Mouse (Mus musculus) stomach, embryonic 15.5 days (tissue): ENCODE measurements around the gene Aldh3b1. TPM values are rescaled to one million over a fixed set of nuclear protein-coding genes. Genes with fewer than 3 reads are reported as not detected.
"Not testable (repeated sequence)": the region's sequence is repeated elsewhere in the genome, so short reads cannot be mapped to it uniquely, and the experiment has no call there.

Experiments used
- ATAC-seq: fragments of 200-750 bp; cut with Nextera tagmentation; 2 replicates; pipeline ENCODE4 v1.8.0; 2017; ENCODE audit warnings: low read depth, moderate number of reproducible peaks, moderate TSS enrichment; ENCODE audit not compliant: insufficient read depth, low FRiP score
- H3K27ac ChIP-seq: fragments of 300-500 bp; sonication (generic); 2 replicates; pipeline ENCODE4 v1.5.1; 2015; ENCODE audit warnings: mild to moderate bottlenecking, inconsistent platforms
- H3K27me3 ChIP-seq: fragments of 300-500 bp; sonication (generic); replicated peaks from 2 replicates; pipeline ENCODE4 v1.6.1; 2015; ENCODE audit warnings: inconsistent platforms
- H3K36me3 ChIP-seq: fragments of 300-500 bp; sonication (generic); 2 replicates; pipeline ENCODE4 v1.6.1; 2015; ENCODE audit warnings: inconsistent platforms
- H3K4me1 ChIP-seq: fragments of 300-500 bp; sonication (generic); 2 replicates; pipeline ENCODE4 v1.6.1; 2015; ENCODE audit warnings: inconsistent platforms
- H3K4me2 ChIP-seq: fragments of 300-500 bp; sonication (generic); 2 replicates; pipeline ENCODE4 v1.6.1; 2015; ENCODE audit warnings: mild to moderate bottlenecking, inconsistent platforms
- H3K4me3 ChIP-seq: fragments of 300-500 bp; sonication (generic); replicated peaks from 2 replicates; pipeline ENCODE4 v1.5.1; 2015; ENCODE audit warnings: inconsistent platforms
- H3K9ac ChIP-seq: fragments of 300-500 bp; sonication (generic); 2 replicates; pipeline ENCODE4 v1.6.1; 2015; ENCODE audit warnings: inconsistent platforms
- H3K9me3 ChIP-seq: fragments of 300-500 bp; sonication (generic); 2 replicates; pipeline ENCODE4 v1.6.1; 2016; ENCODE audit warnings: inconsistent platforms
- WGBS: fragments of 180-500 bp; shearing (Covaris S2); methylation state at CpG from one replicate; pipeline ENCODE4 v1.1.7; 2015; 5-methylcytosine and 5-hydroxymethylcytosine counted together
- polyA plus RNA-seq: library from polyadenylated mRNA; unstranded; fragments of >200 nt; fragmentation: Nextera tagmentation; extraction: Ambion mirVana; gene quantifications from 2 replicates; pipeline ENCODE4 v1.2.1, GENCODE M21; 2015

Gene Aldh3b1
- 3.6 and 4.2 TPM in 2 replicates for polyA plus RNA-seq

GRCm38 (mm10) chr19:3929211-3929941, at the start of gene Aldh3b1:
Gene Aldh3b1, minus strand, starts transcription at chr19:3929808.
- peak; percentile 60 for ATAC-seq
- H3K4me3 ChIP-seq, result no peak within 1 kb of the TSS
- H3K27ac ChIP-seq, result peak within 1 kb of the TSS; percentile 73
- no peak within 1 kb of the TSS for H3K9ac ChIP-seq
- WGBS, result 28% methylated on average over 12 of the region's 12 CpGs
- H3K9me3 ChIP-seq, result no peaks in the 10 kb centered on the region
- H3K4me1 ChIP-seq, result peaks cover 20% of the 10 kb centered on the region
- peak within 1 kb of the TSS; percentile 25; the same call in 1 of the 2 replicates for H3K4me2 ChIP-seq
- H3K27me3 ChIP-seq, result no peaks in the 10 kb centered on the region
- no peaks in the 10 kb centered on the region for H3K36me3 ChIP-seq

GRCm38 (mm10) chr19:3975866-3976265, 46.3 kb upstream of the Aldh3b1 start:
- Histone ChIP-seq H3K9ac (no peak overlapping the region), H3K9me3 (no peaks in the 10 kb centered on the region), H3K27me3 (no peaks in the 10 kb centered on the region), H3K4me1 (no peaks in the 10 kb centered on the region; the same call in 1 of the 2 replicates), H3K36me3 (no peaks in the 10 kb centered on the region), H3K4me3 (no peak overlapping the region), H3K27ac (no peak overlapping the region), H3K4me2 (no peak overlapping the region)
- 55% methylated on average over 2 of the region's 2 CpGs for WGBS
- no peak for ATAC-seq

GRCm38 (mm10) chr19:3974608-3975007, 45.0 kb upstream of the Aldh3b1 start:
- not testable (repeated sequence) for H3K27me3 ChIP-seq, H3K4me1 ChIP-seq, H3K9ac ChIP-seq, H3K4me2 ChIP-seq, H3K27ac ChIP-seq, H3K9me3 ChIP-seq, ATAC-seq, H3K36me3 ChIP-seq, H3K4me3 ChIP-seq
- 86% methylated on average over 6 of the region's 6 CpGs for WGBS

GRCm38 (mm10) chr19:3972229-3972628, 42.6 kb upstream of the Aldh3b1 start, which contains the start of gene Aldh3b2:
Gene Aldh3b2, plus strand, starts transcription at chr19:3972328.
- Histone ChIP-seq H3K4me3 (0 out of 2 replicates have a peak within 1 kb of the TSS, but pooled peaks have one; percentile 2), H3K4me2 (0 out of 2 replicates have a peak within 1 kb of the TSS, but pooled peaks have one; percentile 3), H3K27me3 (no peaks in the 10 kb centered on the region), H3K4me1 (no peaks in the 10 kb centered on the region; the same call in 1 of the 2 replicates), H3K9me3 (no peaks in the 10 kb centered on the region), H3K27ac (peak within 1 kb of the TSS; percentile 51; the same call in 1 of the 2 replicates), H3K36me3 (no peaks in the 10 kb centered on the region), H3K9ac (no peak within 1 kb of the TSS)
- peak; percentile 74; the same call in 1 of the 2 replicates for ATAC-seq
- WGBS, result 22% methylated on average over 9 of the region's 9 CpGs

GRCm38 (mm10) chr19:3967258-3967657, 37.6 kb upstream of the Aldh3b1 start:
- WGBS, result 49% methylated on average over 3 of the region's 3 CpGs
- no peaks in the 10 kb centered on the region for H3K27me3 ChIP-seq
- no peak overlapping the region for H3K4me3 ChIP-seq
- no peak overlapping the region for H3K27ac ChIP-seq
- no peaks in the 10 kb centered on the region for H3K9me3 ChIP-seq
- no peaks in the 10 kb centered on the region; the same call in 1 of the 2 replicates for H3K4me1 ChIP-seq
- H3K4me2 ChIP-seq, result no peak overlapping the region
- no peak overlapping the region for H3K9ac ChIP-seq
- no peak for ATAC-seq
- no peaks in the 10 kb centered on the region for H3K36me3 ChIP-seq

- no peak for ATAC-seq
- Histone ChIP-seq H3K36me3 (no peaks in the 10 kb centered on the region), H3K27ac (no peak overlapping the region), H3K4me3 (no peak overlapping the region), H3K4me1 (no peaks in the 10 kb centered on the region; the same call in 1 of the 2 replicates), H3K9me3 (no peaks in the 10 kb centered on the region), H3K9ac (no peak overlapping the region), H3K4me2 (no peak overlapping the region), H3K27me3 (no peaks in the 10 kb centered on the region)
- WGBS, result 65% methylated on average over 11 of the region's 11 CpGs
Observed at GRCm38 (mm10) chr19:3966330-3967075, 36.9 kb upstream of the Aldh3b1 start.

GRCm38 (mm10) chr19:3964030-3964429, 34.4 kb upstream of the Aldh3b1 start:
- Histone ChIP-seq H3K4me1 (no peaks in the 10 kb centered on the region), H3K36me3 (no peaks in the 10 kb centered on the region), H3K9me3 (no peaks in the 10 kb centered on the region), H3K9ac (no peak overlapping the region), H3K4me3 (no peak overlapping the region), H3K27ac (no peak overlapping the region), H3K4me2 (no peak overlapping the region), H3K27me3 (no peaks in the 10 kb centered on the region)
- 73% methylated on average over 4 of the region's 4 CpGs for WGBS
- ATAC-seq, result no peak

- Histone ChIP-seq H3K4me2 (no peak overlapping the region), H3K36me3 (no peaks in the 10 kb centered on the region), H3K9ac (no peak overlapping the region), H3K4me3 (no peak overlapping the region), H3K27me3 (no peaks in the 10 kb centered on the region), H3K9me3 (no peaks in the 10 kb centered on the region), H3K4me1 (no peaks in the 10 kb centered on the region), H3K27ac (no peak overlapping the region)
- 16% methylated on average over 2 of the region's 2 CpGs for WGBS
- ATAC-seq, result no peak
Observed at GRCm38 (mm10) chr19:3962469-3962868, 32.9 kb upstream of the Aldh3b1 start.

GRCm38 (mm10) chr19:3961805-3962204, 32.2 kb upstream of the Aldh3b1 start:
- not testable (repeated sequence) for H3K36me3 ChIP-seq, H3K9me3 ChIP-seq, ATAC-seq, H3K4me1 ChIP-seq, H3K27ac ChIP-seq, H3K4me3 ChIP-seq, H3K27me3 ChIP-seq, H3K4me2 ChIP-seq, H3K9ac ChIP-seq
- 85% methylated on average over 6 of the region's 6 CpGs for WGBS

- WGBS, result 80% methylated on average over 5 of the region's 5 CpGs
- Histone ChIP-seq H3K4me1 (no peaks in the 10 kb centered on the region), H3K9me3 (no peaks in the 10 kb centered on the region), H3K27ac (no peak overlapping the region), H3K4me2 (no peak overlapping the region), H3K36me3 (no peaks in the 10 kb centered on the region), H3K4me3 (no peak overlapping the region), H3K27me3 (no peaks in the 10 kb centered on the region), H3K9ac (no peak overlapping the region)
- ATAC-seq, result no peak
Observed at GRCm38 (mm10) chr19:3960211-3960610, 30.6 kb upstream of the Aldh3b1 start.

- H3K9me3 ChIP-seq, result no peaks in the 10 kb centered on the region
- no peaks in the 10 kb centered on the region for H3K4me1 ChIP-seq
- ATAC-seq, result no peak
- H3K36me3 ChIP-seq, result no peaks in the 10 kb centered on the region
- no peak overlapping the region for H3K4me2 ChIP-seq
- H3K4me3 ChIP-seq, result no peak overlapping the region
- H3K27me3 ChIP-seq, result no peaks in the 10 kb centered on the region
- H3K27ac ChIP-seq, result no peak overlapping the region
- H3K9ac ChIP-seq, result no peak overlapping the region
Observed at GRCm38 (mm10) chr19:3959030-3959429, 29.4 kb upstream of the Aldh3b1 start.

- 65% methylated on average over 4 of the region's 4 CpGs for WGBS
- Histone ChIP-seq H3K36me3 (no peaks in the 10 kb centered on the region), H3K4me2 (no peak within 1 kb of the TSS), H3K9ac (no peak within 1 kb of the TSS), H3K9me3 (no peaks in the 10 kb centered on the region), H3K4me3 (no peak within 1 kb of the TSS), H3K27me3 (no peaks in the 10 kb centered on the region), H3K4me1 (no peaks in the 10 kb centered on the region), H3K27ac (no peak within 1 kb of the TSS)
- ATAC-seq, result no peak
Observed at GRCm38 (mm10) chr19:3958470-3958869, 28.9 kb upstream of the Aldh3b1 start, which contains the start of gene Aldh3b3. Gene Aldh3b3, plus strand, starts transcription at chr19:3958645.
